Mouse (Mus musculus): ENCODE data around the gene Gpatch2. TPM values are rescaled to one million over a fixed set of nuclear protein-coding genes. Genes with fewer than 3 reads are reported as not detected.

Gpatch2 gene
- polyA plus RNA-seq, 1 experiment from 2014 or later, result 15.9 TPM

DNA sequence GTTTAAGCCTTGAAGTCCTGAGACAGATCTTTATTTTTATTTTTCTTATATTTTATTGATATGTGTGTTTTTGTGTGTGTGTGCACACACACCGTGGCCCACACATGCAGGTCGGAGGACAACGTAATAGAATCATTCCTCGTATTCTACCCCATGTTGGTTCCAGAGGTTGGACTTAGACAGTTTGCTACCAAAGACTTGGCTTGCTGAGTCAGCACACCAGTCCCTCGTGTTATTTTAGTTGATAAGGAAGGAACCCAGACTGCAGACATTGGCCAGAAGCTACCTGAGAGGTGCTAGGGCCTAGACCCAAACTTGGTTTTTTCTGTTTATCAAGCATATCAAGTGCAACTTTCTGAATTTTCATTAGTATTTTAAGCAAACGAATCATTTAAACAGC lies 95.8 kb downstream of the Gpatch2 start:
- Histone ChIP-seq H3K9ac (no peak overlapping the region), H3K4me1 (no peaks in the 10 kb centered on the region), H3K27ac (replicated peaks) (no peak overlapping the region), H3K9me3 (replicated peaks) (no peaks in the 10 kb centered on the region), H3K36me3 (peaks cover 6% of the 10 kb centered on the region; the same call in 1 of the 2 replicates), H3K27me3 (no peaks in the 10 kb centered on the region), H3K4me2 (replicated peaks) (no peak overlapping the region), H3K4me3 (replicated peaks) (no peak overlapping the region)
- no peak for ATAC-seq (ENCODE audit: insufficient number of reproducible peaks, low FRiP score, low TSS enrichment, low read depth)
- 88% methylated on average over 6 of the region's 6 CpGs for WGBS

GRCm38 (mm10) chr1:187313323-187313722 lies 98.0 kb downstream of the Gpatch2 start:
- no peaks in the 10 kb centered on the region for H3K36me3 ChIP-seq
- no peak for ATAC-seq (ENCODE audit: insufficient number of reproducible peaks, low FRiP score, low TSS enrichment, low read depth)
- 88% methylated on average over 1 of the region's 1 CpGs for WGBS

GRCm38 (mm10) chr1:187313763-187314162 lies 98.5 kb downstream of the Gpatch2 start:
- H3K36me3 ChIP-seq, result no peaks in the 10 kb centered on the region
- H3K4me1 ChIP-seq, result no peaks in the 10 kb centered on the region
- H3K27ac ChIP-seq (replicated peaks), result no peak overlapping the region
- 75% methylated on average over 5 of the region's 5 CpGs for WGBS
- H3K9ac ChIP-seq, result no peak overlapping the region
- no peak for ATAC-seq (ENCODE audit: insufficient number of reproducible peaks, low FRiP score, low TSS enrichment, low read depth)
- H3K4me2 ChIP-seq (replicated peaks), result no peak overlapping the region
- no peak overlapping the region for H3K4me3 ChIP-seq (replicated peaks)
- H3K9me3 ChIP-seq (replicated peaks), result no peaks in the 10 kb centered on the region
- H3K27me3 ChIP-seq, result no peaks in the 10 kb centered on the region

More at GRCm38 (mm10) chr1:187313323-187313722, 98.0 kb downstream of the Gpatch2 start:
- H3K9me3 ChIP-seq (replicated peaks), result no peaks in the 10 kb centered on the region
- H3K4me3 ChIP-seq (replicated peaks), result no peak overlapping the region
- H3K4me1 ChIP-seq, result no peaks in the 10 kb centered on the region
- H3K9ac ChIP-seq, result no peak overlapping the region
- no peak overlapping the region for H3K27ac ChIP-seq (replicated peaks)
- H3K27me3 ChIP-seq, result no peaks in the 10 kb centered on the region
- no peak overlapping the region for H3K4me2 ChIP-seq (replicated peaks)

GRCm38 (mm10) chr1:187314516-187314915 lies 99.2 kb downstream of the Gpatch2 start:
- no peaks in the 10 kb centered on the region for H3K36me3 ChIP-seq
- no peak overlapping the region for H3K4me3 ChIP-seq (replicated peaks)
- no peaks in the 10 kb centered on the region for H3K4me1 ChIP-seq
- ATAC-seq (ENCODE audit: insufficient number of reproducible peaks, low FRiP score, low TSS enrichment, low read depth), result no peak
- no peak overlapping the region for H3K9ac ChIP-seq
- no peak overlapping the region for H3K27ac ChIP-seq (replicated peaks)
- no peaks in the 10 kb centered on the region for H3K9me3 ChIP-seq (replicated peaks)
- no peaks in the 10 kb centered on the region for H3K27me3 ChIP-seq
- H3K4me2 ChIP-seq (replicated peaks), result no peak overlapping the region

- Histone ChIP-seq H3K9me3 (replicated peaks) (no peaks in the 10 kb centered on the region), H3K27ac (replicated peaks) (no peak overlapping the region), H3K4me2 (replicated peaks) (no peak overlapping the region), H3K9ac (no peak overlapping the region), H3K27me3 (no peaks in the 10 kb centered on the region), H3K4me1 (no peaks in the 10 kb centered on the region), H3K4me3 (replicated peaks) (no peak overlapping the region), H3K36me3 (no peaks in the 10 kb centered on the region)
- 69% methylated on average over 2 of the region's 2 CpGs for WGBS
- no peak for ATAC-seq (ENCODE audit: insufficient number of reproducible peaks, low FRiP score, low TSS enrichment, low read depth)
These were observed 100.5 kb downstream of the Gpatch2 start for GRCm38 (mm10) chr1:187315821-187316220.

DNA sequence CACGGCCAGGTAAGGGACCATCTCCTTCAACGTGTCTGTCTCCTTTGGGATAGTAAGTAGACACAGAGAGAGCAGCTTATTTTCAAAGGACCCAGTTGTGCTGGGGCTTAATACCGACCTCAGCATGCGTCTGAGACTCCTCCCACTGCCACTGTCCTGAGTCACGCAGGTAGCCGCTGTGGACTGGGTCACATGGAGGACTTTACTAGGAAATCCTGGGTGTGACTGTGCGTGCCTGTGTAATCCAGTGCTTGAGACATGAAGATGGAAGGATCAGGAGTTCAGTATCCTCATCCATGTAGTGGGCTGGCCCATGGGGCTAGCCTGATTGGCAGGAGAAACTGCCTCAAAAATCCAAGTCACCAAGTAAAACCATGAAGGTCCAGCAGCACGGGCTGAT lies 101.2 kb downstream of the Gpatch2 start:
- Histone ChIP-seq H3K4me1 (no peaks in the 10 kb centered on the region), H3K9ac (no peak overlapping the region), H3K27ac (replicated peaks) (no peak overlapping the region), H3K27me3 (no peaks in the 10 kb centered on the region), H3K4me3 (replicated peaks) (no peak overlapping the region), H3K9me3 (replicated peaks) (no peaks in the 10 kb centered on the region), H3K36me3 (no peaks in the 10 kb centered on the region), H3K4me2 (replicated peaks) (no peak overlapping the region)
- WGBS, result 64% methylated on average over 8 of the region's 8 CpGs
- ATAC-seq (ENCODE audit: insufficient number of reproducible peaks, low FRiP score, low TSS enrichment, low read depth), result no peak; the same call in 1 of the 2 replicates

GRCm38 (mm10) chr1:187321814-187322213 lies 106.5 kb downstream of the Gpatch2 start:
- no peaks in the 10 kb centered on the region for H3K27me3 ChIP-seq
- no peaks in the 10 kb centered on the region for H3K36me3 ChIP-seq
- H3K4me3 ChIP-seq (replicated peaks), result no peak overlapping the region
- no peak for ATAC-seq (ENCODE audit: insufficient number of reproducible peaks, low FRiP score, low TSS enrichment, low read depth)
- no peaks in the 10 kb centered on the region for H3K4me1 ChIP-seq
- no peak overlapping the region for H3K9ac ChIP-seq
- no peak overlapping the region for H3K4me2 ChIP-seq (replicated peaks)
- no peak overlapping the region for H3K27ac ChIP-seq (replicated peaks)
- no peaks in the 10 kb centered on the region for H3K9me3 ChIP-seq (replicated peaks)
- WGBS, result 89% methylated on average over 3 of the region's 3 CpGs

DNA sequence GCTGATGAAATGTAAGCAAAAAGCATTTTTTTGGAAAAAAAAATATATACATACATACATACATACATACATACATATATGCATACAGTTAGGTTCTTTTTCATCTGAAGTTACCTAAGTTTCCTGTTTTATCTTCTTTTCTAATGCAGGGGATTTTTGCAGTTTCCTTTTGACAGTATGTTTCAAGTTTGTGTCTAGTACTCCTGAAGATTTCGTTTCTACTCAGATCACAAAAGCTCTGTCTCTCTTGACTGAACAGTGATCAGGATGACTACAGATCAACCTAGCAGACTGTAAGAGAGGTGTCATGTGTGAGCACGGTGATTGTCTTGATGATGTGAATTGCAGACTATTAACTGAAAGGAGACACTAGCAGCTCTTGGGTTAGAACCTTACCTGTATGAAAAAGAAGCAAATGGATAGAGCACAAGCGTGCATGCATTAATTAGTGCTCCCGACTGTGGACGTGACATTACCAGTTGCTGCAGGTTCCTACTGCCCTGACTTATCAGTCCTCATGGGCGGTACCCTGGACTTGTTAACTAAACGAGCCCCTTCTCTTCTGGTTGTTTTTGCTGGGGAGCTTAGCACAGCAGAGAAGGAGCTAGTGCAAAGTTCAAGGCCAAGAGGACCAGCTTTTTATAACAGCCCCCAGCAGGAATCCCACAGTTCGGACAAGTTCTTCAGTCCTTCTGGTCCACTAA lies 107.3 kb downstream of the Gpatch2 start:
- no peak overlapping the region for H3K4me3 ChIP-seq (replicated peaks)
- H3K9me3 ChIP-seq (replicated peaks), result no peaks in the 10 kb centered on the region
- WGBS, result 80% methylated on average over 8 of the region's 8 CpGs
- H3K4me1 ChIP-seq, result no peaks in the 10 kb centered on the region
- H3K27ac ChIP-seq (replicated peaks), result no peak overlapping the region
- H3K9ac ChIP-seq, result no peak overlapping the region
- H3K36me3 ChIP-seq, result no peaks in the 10 kb centered on the region
- no peak for ATAC-seq (ENCODE audit: insufficient number of reproducible peaks, low FRiP score, low TSS enrichment, low read depth)
- no peaks in the 10 kb centered on the region for H3K27me3 ChIP-seq
- H3K4me2 ChIP-seq (replicated peaks), result no peak overlapping the region

GRCm38 (mm10) chr1:187323209-187323589 lies 107.9 kb downstream of the Gpatch2 start:
- no peaks in the 10 kb centered on the region for H3K9me3 ChIP-seq (replicated peaks)
- H3K4me2 ChIP-seq (replicated peaks), result no peak overlapping the region
- H3K4me1 ChIP-seq, result no peaks in the 10 kb centered on the region
- H3K27me3 ChIP-seq, result no peaks in the 10 kb centered on the region
- H3K36me3 ChIP-seq, result no peaks in the 10 kb centered on the region
- H3K27ac ChIP-seq (replicated peaks), result no peak overlapping the region
- 92% methylated on average over 1 of the region's 1 CpGs for WGBS
- ATAC-seq (ENCODE audit: insufficient number of reproducible peaks, low FRiP score, low TSS enrichment, low read depth), result no peak
- no peak overlapping the region for H3K9ac ChIP-seq
- no peak overlapping the region for H3K4me3 ChIP-seq (replicated peaks)

DNA sequence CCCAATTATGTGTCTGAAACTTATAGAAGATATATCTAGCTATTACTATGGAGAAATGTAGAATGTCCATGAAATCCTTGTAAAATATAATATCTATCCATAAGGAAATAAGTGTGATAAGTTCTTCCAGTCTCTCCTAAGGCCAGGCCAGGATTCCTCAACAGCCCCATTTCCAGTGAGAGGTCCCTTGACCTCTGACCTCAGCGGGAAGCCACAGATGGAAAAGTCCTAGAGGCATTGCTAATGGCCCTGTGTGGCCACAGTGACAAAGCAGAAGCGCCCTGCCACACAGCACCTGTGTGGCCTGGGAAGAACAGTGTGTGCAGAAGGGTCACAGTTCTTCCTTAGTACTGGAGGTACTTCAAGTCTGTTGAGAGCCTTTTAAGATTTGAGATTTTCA lies 127.2 kb downstream of the Gpatch2 start:
- WGBS, result 43% methylated on average over 2 of the region's 2 CpGs
- H3K36me3 ChIP-seq, result 0 out of 2 replicates have a peak, but pooled peaks cover 4% of the 10 kb centered on the region
- no peaks in the 10 kb centered on the region for H3K27me3 ChIP-seq
- no peak overlapping the region for H3K9ac ChIP-seq
- no peaks in the 10 kb centered on the region for H3K4me1 ChIP-seq
- H3K4me2 ChIP-seq (replicated peaks), result no peak overlapping the region
- no peak overlapping the region for H3K27ac ChIP-seq (replicated peaks)
- no peaks in the 10 kb centered on the region for H3K9me3 ChIP-seq (replicated peaks)
- H3K4me3 ChIP-seq (replicated peaks), result no peak overlapping the region
- ATAC-seq (ENCODE audit: insufficient number of reproducible peaks, low FRiP score, low TSS enrichment, low read depth), result no peak

DNA sequence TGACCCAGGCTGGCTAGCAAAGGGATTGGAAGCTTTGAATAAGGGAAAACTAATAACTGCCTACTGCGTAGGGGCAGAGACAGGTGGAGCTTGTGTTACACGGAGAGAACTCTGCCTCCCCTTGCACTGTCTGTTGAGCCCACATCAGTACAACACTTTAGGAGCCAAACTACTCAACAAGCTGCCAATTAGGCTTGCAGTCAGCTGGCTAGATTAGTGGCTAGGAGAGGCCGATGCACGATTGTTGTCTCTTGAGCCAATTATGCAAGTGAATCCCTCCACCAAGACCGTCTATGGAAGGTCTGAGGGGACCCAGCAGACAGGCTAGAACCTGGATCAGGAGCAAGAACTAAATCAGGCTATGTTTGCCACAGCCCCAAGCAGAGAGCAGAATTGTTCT lies 129.8 kb downstream of the Gpatch2 start:
- no peaks in the 10 kb centered on the region for H3K27me3 ChIP-seq
- H3K9me3 ChIP-seq (replicated peaks), result no peaks in the 10 kb centered on the region
- WGBS, result 66% methylated on average over 5 of the region's 5 CpGs
- H3K4me3 ChIP-seq (replicated peaks), result no peak overlapping the region
- H3K9ac ChIP-seq, result no peak overlapping the region
- H3K27ac ChIP-seq (replicated peaks), result no peak overlapping the region
- H3K36me3 ChIP-seq, result peaks cover 15% of the 10 kb centered on the region; the same call in 1 of the 2 replicates
- H3K4me1 ChIP-seq, result no peaks in the 10 kb centered on the region
- H3K4me2 ChIP-seq (replicated peaks), result no peak overlapping the region
- ATAC-seq (ENCODE audit: insufficient number of reproducible peaks, low FRiP score, low TSS enrichment, low read depth), result no peak

- ATAC-seq (ENCODE audit: insufficient number of reproducible peaks, low FRiP score, low TSS enrichment, low read depth), result no peak
- no peak overlapping the region for H3K27ac ChIP-seq (replicated peaks)
- no peak overlapping the region for H3K4me3 ChIP-seq (replicated peaks)
- no peaks in the 10 kb centered on the region for H3K27me3 ChIP-seq
- no peak overlapping the region for H3K9ac ChIP-seq
- WGBS, result 90% methylated on average over 11 of the region's 11 CpGs
- H3K4me2 ChIP-seq (replicated peaks), result no peak overlapping the region
- no peaks in the 10 kb centered on the region for H3K9me3 ChIP-seq (replicated peaks)
- H3K36me3 ChIP-seq, result peaks cover 15% of the 10 kb centered on the region; the same call in 1 of the 2 replicates
- no peaks in the 10 kb centered on the region for H3K4me1 ChIP-seq
These were observed 131.6 kb downstream of the Gpatch2 start for GRCm38 (mm10) chr1:187346923-187347322.

Measured in embryonic facial prominence, embryonic 15.5 days (tissue).